Mouse (Mus musculus) brain, adult 2 months (tissue): ENCODE measurements around the gene Fam122c.

Experiments used
- DNase-seq: peaks from one replicate; pipeline ENCODE4 v3.0.0; 2011; ENCODE audit warnings: low read depth, low spot score

The Fam122c gene

DNA sequence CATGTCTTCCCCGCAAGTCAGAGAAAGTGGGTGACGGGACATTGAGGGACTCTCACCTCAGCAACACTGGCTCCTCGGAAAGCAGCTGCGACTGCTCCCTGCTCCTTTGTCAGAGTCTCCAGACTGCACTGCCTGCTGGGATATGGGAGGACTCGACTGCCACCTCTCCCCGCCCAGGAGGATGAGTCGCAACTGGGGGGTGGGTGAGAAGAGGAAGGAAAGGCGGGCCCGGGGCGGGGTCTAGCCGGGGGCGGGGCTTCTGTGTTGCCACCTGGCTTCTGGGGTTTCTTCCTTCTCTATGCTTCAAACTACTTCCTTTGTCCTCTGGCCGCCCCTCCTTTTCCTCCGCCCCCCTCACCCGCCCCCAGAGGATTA lies 97.1 kb downstream of the Fam122c start, which contains the start of gene Mospd1:
TSS of gene Mospd1 (minus strand) at position 137 of the 375 bp plus-strand sequence.
- peak; percentile 91 for DNase-seq
